Mouse (Mus musculus) E14TG2a.4 (cell line): ENCODE measurements around the gene Olfr430.

Experiments used
- CTCF ChIP-seq: conservative IDR thresholded peaks from 2 replicates; pipeline ENCODE4 v1.5.1; 2014; ENCODE audit warnings: low read length
- POU5F1 ChIP-seq: IDR thresholded peaks from 2 replicates; pipeline ENCODE4 v1.6.1; 2014; ENCODE audit warnings: low read length, borderline replicate concordance

DNA sequence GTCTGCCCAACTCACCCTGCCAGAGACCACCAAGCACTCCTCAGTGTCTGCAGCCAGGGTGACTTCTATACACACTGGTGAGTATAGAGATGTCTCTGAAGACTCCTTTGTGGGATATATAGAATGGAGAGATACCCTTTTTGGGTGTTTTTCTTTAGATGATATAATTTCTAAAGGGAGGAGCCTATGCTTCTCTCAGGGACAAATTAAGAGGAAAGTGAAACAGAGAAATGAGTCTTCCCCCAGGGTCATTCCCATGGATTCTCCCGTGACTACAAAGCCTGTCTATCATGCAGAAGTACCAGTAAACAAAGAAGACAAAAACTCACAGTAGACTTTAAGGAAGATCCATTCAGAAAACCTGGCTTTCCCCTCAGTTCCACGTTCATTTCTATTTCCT is 54.7 kb downstream of the Olfr430 start, which contains the start of gene Olfr231:
- TF ChIP-seq CTCF: no peak
- TF ChIP-seq POU5F1: no peak
